Mouse (Mus musculus): ENCODE data around the gene Zkscan4.
"Not testable (repeated sequence)": the region's sequence is repeated elsewhere in the genome, so short reads cannot be mapped to it uniquely, and the experiment has no call there.

The Zkscan4 gene

GRCm38 (mm10) chr13:21478759-21479670, at the start of gene Zkscan4, which contains the start of gene Gm10065:
Zkscan4 (plus strand) TSS chr13:21478907.
Gm10065 (minus strand) TSS chr13:21479441.
- DNase-seq (ENCODE audit: low spot score in 2 of 2) = peak; percentile 62 to 65

DNA sequence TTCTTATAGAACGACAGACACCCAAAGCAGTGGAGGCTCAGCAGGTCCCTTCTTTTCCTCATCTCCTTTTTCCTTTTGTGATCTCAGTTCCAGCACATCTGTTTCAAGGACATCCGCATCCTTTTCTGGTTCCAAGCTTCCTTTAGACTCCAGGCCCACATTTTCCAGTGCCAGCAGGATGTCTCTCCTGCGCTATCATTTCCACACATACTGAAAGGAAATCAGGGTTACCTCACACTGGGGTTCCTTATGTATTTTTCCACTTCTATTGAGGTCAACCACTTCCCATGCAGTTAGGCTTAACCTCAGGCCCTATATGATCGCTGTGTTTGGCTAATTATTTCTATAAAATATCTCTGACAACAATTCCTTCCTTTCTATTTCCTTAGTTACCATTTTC, 43.2 kb upstream of the Zkscan4 start:
- DNase-seq (ENCODE audit: low spot score in 2 of 2) = no peak

GRCm38 (mm10) chr13:21440503-21441206, 38.1 kb upstream of the Zkscan4 start, which contains the start of gene Pgbd1:
Pgbd1 (minus strand) TSS chr13:21441058.
- peak; percentile 26 to 48 for DNase-seq (ENCODE audit: low spot score in 2 of 2)

DNA sequence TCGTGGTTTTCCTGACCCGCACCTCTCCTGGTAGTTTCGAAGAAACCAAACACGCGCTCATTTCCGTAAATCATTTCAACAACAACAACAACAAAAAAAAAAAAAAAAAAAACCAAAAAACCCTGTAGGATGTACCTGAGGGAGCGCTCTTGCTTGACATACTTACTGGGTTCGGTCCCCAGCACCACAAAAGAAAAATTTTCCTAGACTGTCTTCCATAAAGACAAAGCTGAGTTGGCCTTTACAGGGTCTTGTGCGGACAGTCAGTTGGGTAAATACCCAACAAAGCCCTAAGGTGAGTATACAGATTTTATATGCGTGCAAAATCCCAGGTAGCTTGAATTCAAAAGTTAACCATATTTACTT, 37.5 kb upstream of the Zkscan4 start:
- no peak for DNase-seq (ENCODE audit: low spot score in 2 of 2)

GRCm38 (mm10) chr13:21446796-21447195, 31.9 kb upstream of the Zkscan4 start:
- DNase-seq (ENCODE audit: low spot score in 2 of 2) = no peak

GRCm38 (mm10) chr13:21447856-21448614, 30.7 kb upstream of the Zkscan4 start:
- no peak for DNase-seq (ENCODE audit: low spot score in 2 of 2)

DNA sequence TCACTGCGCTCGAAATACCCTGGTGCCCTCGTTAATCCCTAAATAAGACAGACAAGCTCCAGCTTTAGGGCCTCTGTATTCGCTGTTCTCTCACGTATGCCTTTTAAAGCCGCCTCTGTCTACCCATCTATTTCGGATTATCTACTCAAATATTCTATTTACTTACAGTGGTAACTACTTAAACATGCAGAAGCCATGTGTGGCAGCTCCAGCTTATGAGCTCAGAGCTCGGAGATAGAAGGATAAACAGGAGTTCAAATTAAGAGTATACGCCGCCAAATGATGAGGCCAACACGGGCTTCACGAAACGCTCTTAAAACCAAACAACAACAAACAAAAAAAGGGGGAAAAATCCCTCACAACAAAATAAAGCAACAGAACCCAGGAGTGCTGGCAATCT, 25.7 kb upstream of the Zkscan4 start:
- peak in 1 of 2 experiments; percentile 3 for DNase-seq (ENCODE audit: low spot score in 2 of 2)

DNA sequence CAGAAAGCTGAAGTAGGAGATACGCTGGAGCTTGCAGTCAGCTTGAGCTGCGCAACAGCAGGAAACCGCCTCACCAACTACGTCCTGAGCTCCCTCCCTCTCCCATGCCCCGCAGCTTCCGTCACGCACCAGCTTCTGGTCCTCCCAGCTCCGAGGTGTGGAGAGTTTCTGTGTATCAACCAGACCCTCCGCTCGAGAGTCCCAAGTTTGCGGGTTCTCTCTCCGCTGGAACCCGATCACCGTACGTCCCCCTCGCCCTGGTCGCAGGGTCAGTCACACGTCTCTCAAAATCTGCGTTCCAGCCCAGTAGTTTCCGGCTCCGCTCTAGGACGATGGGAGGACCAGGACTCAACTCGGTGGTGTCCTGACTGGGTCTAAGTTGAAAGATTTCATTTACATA, 25.3 kb upstream of the Zkscan4 start, which contains the start of gene Zscan26:
Gene Zscan26, minus strand, starts transcription at position 282 of the 400 bp plus-strand sequence.
- peak; percentile 90 to 91 for DNase-seq (ENCODE audit: low spot score in 2 of 2)

DNA sequence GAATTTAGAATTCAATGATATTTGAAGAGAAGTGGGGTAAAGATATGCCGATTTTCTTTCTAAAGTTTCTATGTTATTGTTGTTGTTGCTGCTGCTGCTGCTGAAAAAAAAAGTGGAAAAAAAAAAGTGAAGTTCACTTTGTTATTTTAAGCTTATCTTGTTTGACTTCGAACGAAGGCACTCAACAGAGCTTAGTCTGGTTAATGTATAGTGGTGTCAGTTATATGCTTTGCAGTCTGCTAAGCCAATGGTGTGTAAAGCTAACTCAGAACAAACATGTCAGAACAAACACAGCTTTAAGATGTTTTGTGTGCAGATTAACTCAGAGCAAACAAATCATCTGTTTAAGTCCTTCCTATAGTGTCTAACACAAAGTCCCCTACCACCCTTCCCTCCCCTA, 24.6 kb upstream of the Zkscan4 start:
- DNase-seq (ENCODE audit: low spot score in 2 of 2) = no peak

DNA sequence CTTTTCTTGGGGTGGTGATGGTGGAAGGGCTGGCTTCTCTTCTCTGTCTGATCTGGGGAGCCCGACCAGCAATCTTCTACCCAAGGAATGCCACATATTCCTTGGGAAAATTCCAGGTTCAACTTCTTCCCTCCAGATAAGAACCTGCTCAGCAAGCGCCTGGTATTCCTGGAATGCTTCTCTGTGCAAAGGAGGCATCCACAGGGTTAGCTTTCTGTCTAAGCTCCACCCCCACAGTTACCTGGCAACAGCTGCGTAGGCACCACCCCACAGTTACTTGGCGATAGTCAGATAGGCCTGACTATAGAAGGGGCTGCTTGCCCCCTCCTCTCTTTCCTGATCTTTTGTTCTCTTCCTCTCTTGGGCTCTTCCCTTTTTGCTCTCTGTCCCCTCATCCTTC, 22.4 kb upstream of the Zkscan4 start:
- DNase-seq (ENCODE audit: low spot score in 2 of 2) = no peak

- DNase-seq (ENCODE audit: low spot score in 2 of 2) = not testable (repeated sequence)
Measured at GRCm38 (mm10) chr13:21462516-21462915, 16.2 kb upstream of the Zkscan4 start.

- no peak for DNase-seq (ENCODE audit: low spot score in 2 of 2)
Measured at GRCm38 (mm10) chr13:21467336-21467735, 11.4 kb upstream of the Zkscan4 start.

- DNase-seq (ENCODE audit: low spot score in 2 of 2) = peak; percentile 83 to 86
Measured at GRCm38 (mm10) chr13:21468061-21469019, 10.4 kb upstream of the Zkscan4 start, which contains the start of gene Nkapl. Nkapl (minus strand) TSS chr13:21468509.

DNA sequence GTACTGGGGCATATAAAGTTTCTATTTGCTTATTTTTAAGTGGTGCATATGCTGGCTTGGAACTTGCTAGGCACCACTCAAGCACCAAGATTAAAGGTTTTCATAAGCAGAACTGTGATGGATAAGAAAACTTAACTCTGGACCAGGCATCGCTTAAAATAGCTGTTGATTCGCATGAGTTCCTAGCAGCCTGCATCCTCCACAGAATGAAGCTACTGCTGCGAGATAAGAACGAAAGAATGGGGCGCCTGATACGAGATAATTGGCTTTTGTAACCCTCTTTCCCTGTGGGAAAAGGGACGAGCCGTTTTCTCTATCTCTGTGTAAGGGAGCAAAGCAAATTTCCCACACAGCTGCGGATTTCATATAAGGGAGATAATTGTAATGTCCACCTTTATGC, 9.6 kb upstream of the Zkscan4 start:
- DNase-seq (ENCODE audit: low spot score in 2 of 2) = no peak

DNA sequence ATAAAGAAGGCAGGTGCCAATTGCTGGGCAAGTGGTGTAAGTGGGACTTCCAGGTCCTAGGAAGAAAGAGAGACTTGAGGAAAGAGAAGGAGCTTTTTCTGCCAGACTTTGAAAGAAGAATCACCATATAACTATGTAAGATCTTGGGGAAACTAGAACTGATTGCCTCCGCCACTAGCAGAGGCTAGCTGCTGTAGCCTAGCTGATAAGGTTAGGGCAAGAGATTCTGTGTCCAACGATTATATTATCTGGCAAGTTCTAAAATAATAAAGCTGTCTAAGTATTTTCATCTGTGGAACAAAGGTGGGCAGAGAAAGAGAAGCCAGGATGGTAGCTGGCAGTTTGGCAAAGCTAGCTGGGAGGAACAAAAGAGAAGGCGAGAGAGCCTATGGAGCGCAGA, 6.3 kb upstream of the Zkscan4 start:
- no peak for DNase-seq (ENCODE audit: low spot score in 2 of 2)

DNA sequence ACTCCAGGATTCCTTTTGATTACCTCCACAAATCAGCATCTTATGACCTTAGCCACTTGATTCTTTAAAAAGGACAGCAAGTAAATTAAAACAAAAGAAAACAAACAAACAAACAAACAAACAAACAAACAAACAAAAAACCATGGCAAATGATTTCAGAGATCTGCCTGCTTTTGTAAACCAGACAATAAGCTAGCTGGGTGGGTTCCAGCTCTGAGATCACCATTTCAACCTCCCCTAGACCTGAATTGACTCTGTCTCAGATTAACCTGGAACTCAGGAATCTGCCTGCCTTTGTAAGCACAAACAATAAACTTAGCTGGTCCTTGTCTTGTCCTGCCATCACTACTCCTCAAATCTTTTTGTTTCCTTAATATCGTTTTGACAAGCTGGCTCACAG, 8.2 kb downstream of the Zkscan4 start:
- no peak for DNase-seq (ENCODE audit: low spot score in 2 of 2)

- no peak for DNase-seq (ENCODE audit: low spot score in 2 of 2)
Measured at GRCm38 (mm10) chr13:21492847-21493246, 14.1 kb downstream of the Zkscan4 start.

GRCm38 (mm10) chr13:21495080-21495479, 16.4 kb downstream of the Zkscan4 start, which contains the start of gene AK157302:
AK157302 (plus strand) TSS chr13:21495223.
- DNase-seq (ENCODE audit: low spot score in 2 of 2) = no peak

GRCm38 (mm10) chr13:21501182-21501581, 22.5 kb downstream of the Zkscan4 start, which contains the start of gene Gm11273:
Gm11273 (minus strand) TSS chr13:21501418.
- DNase-seq (ENCODE audit: low spot score in 2 of 2) = not testable (repeated sequence)

- no peak for DNase-seq (ENCODE audit: low spot score in 2 of 2)
Measured at GRCm38 (mm10) chr13:21502296-21502695, 23.6 kb downstream of the Zkscan4 start.
